Mouse (Mus musculus) embryonic facial prominence, embryonic 12.5 days (tissue): ENCODE data around the gene Ptprz1. TPM values are rescaled to one million over a fixed set of nuclear protein-coding genes. Genes with fewer than 3 reads are reported as not detected.
"Not testable (repeated sequence)": the region's sequence is repeated elsewhere in the genome, so short reads cannot be mapped to it uniquely, and the experiment has no call there.

Experiments used
- ATAC-seq: fragments of 200-750 bp; cut with Nextera tagmentation; 2 replicates; pipeline ENCODE4 v1.8.0; 2017; ENCODE audit not compliant: insufficient number of reproducible peaks, insufficient read depth, low FRiP score, low TSS enrichment
- H3K27ac ChIP-seq: fragments of 300-500 bp; sonication (generic); 2 replicates; pipeline ENCODE4 v1.5.1; 2016; ENCODE audit warnings: mild to moderate bottlenecking
- H3K27me3 ChIP-seq: fragments of 300-500 bp; sonication (generic); 2 replicates; pipeline ENCODE4 v1.6.1; 2016; ENCODE audit warnings: mild to moderate bottlenecking, moderate library complexity
- H3K36me3 ChIP-seq: fragments of 300-500 bp; sonication (generic); 2 replicates; pipeline ENCODE4 v1.6.1; 2016; ENCODE audit warnings: mild to moderate bottlenecking
- H3K4me1 ChIP-seq: fragments of 300-500 bp; sonication (generic); 2 replicates; pipeline ENCODE4 v1.6.1; 2016
- H3K4me2 ChIP-seq: fragments of 300-500 bp; sonication (generic); replicated peaks from 2 replicates; pipeline ENCODE4 v1.6.1; 2016; ENCODE audit warnings: mild to moderate bottlenecking, moderate library complexity
- H3K4me3 ChIP-seq: fragments of 300-500 bp; sonication (generic); 2 replicates; pipeline ENCODE4 v1.5.1; 2016; ENCODE audit warnings: mild to moderate bottlenecking
- H3K9ac ChIP-seq: fragments of 300-500 bp; sonication (generic); 2 replicates; pipeline ENCODE4 v1.6.1; 2016; ENCODE audit warnings: mild to moderate bottlenecking, moderate library complexity
- H3K9me3 ChIP-seq: fragments of 300-500 bp; sonication (generic); 2 replicates; pipeline ENCODE4 v1.6.1; 2016; ENCODE audit warnings: mild to moderate bottlenecking, moderate library complexity
- WGBS: fragments of 180-500 bp; shearing (Covaris S2); methylation state at CpG from one replicate; pipeline ENCODE4 v1.1.7; 2016; 5-methylcytosine and 5-hydroxymethylcytosine counted together
- polyA plus RNA-seq: library from polyadenylated mRNA; unstranded; fragments of >200 nt; fragmentation: Nextera tagmentation; extraction: Ambion mirVana; gene quantifications from 2 replicates; pipeline ENCODE4 v1.2.1, GENCODE M21; 2016

Gene Ptprz1
- polyA plus RNA-seq, 1 experiment from 2014 or later: 10.1 TPM

- no peak overlapping the region for H3K9ac ChIP-seq
- no peaks in the 10 kb centered on the region; the same call in 1 of the 2 replicates for H3K4me1 ChIP-seq
- no peaks in the 10 kb centered on the region for H3K36me3 ChIP-seq
- 68% methylated on average over 1 of the region's 1 CpGs for WGBS
- no peaks in the 10 kb centered on the region for H3K27me3 ChIP-seq
- no peak overlapping the region for H3K27ac ChIP-seq
- ATAC-seq: no peak
- no peaks in the 10 kb centered on the region for H3K9me3 ChIP-seq
- H3K4me3 ChIP-seq: no peak overlapping the region
- H3K4me2 ChIP-seq: no peak overlapping the region
Measured at GRCm38 (mm10) chr6:23028251-23028650, 152.9 kb downstream of the Ptprz1 start.

GRCm38 (mm10) chr6:23048836-23049235 is 173.5 kb downstream of the Ptprz1 start:
- Histone ChIP-seq H3K27ac (no peak overlapping the region), H3K4me3 (no peak overlapping the region), H3K36me3 (no peaks in the 10 kb centered on the region), H3K4me2 (no peak overlapping the region), H3K9ac (no peak overlapping the region), H3K9me3 (0 out of 2 replicates have a peak, but pooled peaks cover 9% of the 10 kb centered on the region), H3K27me3 (no peaks in the 10 kb centered on the region), H3K4me1 (no peaks in the 10 kb centered on the region)
- WGBS: 90% methylated on average over 4 of the region's 4 CpGs
- no peak for ATAC-seq

- Histone ChIP-seq H3K4me3 (no peak overlapping the region), H3K27me3 (no peaks in the 10 kb centered on the region), H3K9me3 (0 out of 2 replicates have a peak, but pooled peaks cover 9% of the 10 kb centered on the region), H3K9ac (no peak overlapping the region), H3K4me2 (no peak overlapping the region), H3K36me3 (no peaks in the 10 kb centered on the region), H3K27ac (no peak overlapping the region), H3K4me1 (no peaks in the 10 kb centered on the region)
- 94% methylated on average over 5 of the region's 5 CpGs for WGBS
- ATAC-seq: no peak
Measured at GRCm38 (mm10) chr6:23055734-23056133, 180.4 kb downstream of the Ptprz1 start.

GRCm38 (mm10) chr6:23076060-23076459 is 200.8 kb downstream of the Ptprz1 start:
- no peak overlapping the region for H3K4me2 ChIP-seq
- H3K4me1 ChIP-seq: 0 out of 2 replicates have a peak, but pooled peaks cover 3% of the 10 kb centered on the region
- no peak overlapping the region for H3K27ac ChIP-seq
- no peak overlapping the region for H3K4me3 ChIP-seq
- H3K36me3 ChIP-seq: no peaks in the 10 kb centered on the region
- no peak for ATAC-seq
- H3K9ac ChIP-seq: no peak overlapping the region
- H3K27me3 ChIP-seq: no peaks in the 10 kb centered on the region
- H3K9me3 ChIP-seq: no peaks in the 10 kb centered on the region
- WGBS: 66% methylated on average over 2 of the region's 2 CpGs

- Histone ChIP-seq H3K27me3 (no peaks in the 10 kb centered on the region), H3K27ac (no peak overlapping the region), H3K9me3 (no peaks in the 10 kb centered on the region), H3K4me3 (no peak overlapping the region), H3K4me2 (no peak overlapping the region), H3K9ac (no peak overlapping the region), H3K4me1 (0 out of 2 replicates have a peak, but pooled peaks cover 3% of the 10 kb centered on the region), H3K36me3 (no peaks in the 10 kb centered on the region)
- ATAC-seq: no peak
- 75% methylated on average over 2 of the region's 2 CpGs for WGBS
Measured at GRCm38 (mm10) chr6:23078273-23078672, 203.0 kb downstream of the Ptprz1 start.

- Histone ChIP-seq H3K4me2 (no peak overlapping the region), H3K27ac (no peak overlapping the region), H3K4me1 (0 out of 2 replicates have a peak, but pooled peaks cover 3% of the 10 kb centered on the region), H3K27me3 (no peaks in the 10 kb centered on the region), H3K4me3 (no peak overlapping the region), H3K9me3 (no peaks in the 10 kb centered on the region), H3K36me3 (no peaks in the 10 kb centered on the region), H3K9ac (no peak overlapping the region)
- no peak for ATAC-seq
- 55% methylated on average over 3 of the region's 3 CpGs for WGBS
Measured at GRCm38 (mm10) chr6:23079991-23080680, 204.8 kb downstream of the Ptprz1 start.

- Histone ChIP-seq H3K9ac (no peak overlapping the region), H3K27me3 (no peaks in the 10 kb centered on the region), H3K4me3 (no peak overlapping the region), H3K4me2 (no peak overlapping the region), H3K27ac (no peak overlapping the region), H3K4me1 (0 out of 2 replicates have a peak, but pooled peaks cover 3% of the 10 kb centered on the region), H3K9me3 (no peaks in the 10 kb centered on the region), H3K36me3 (no peaks in the 10 kb centered on the region)
- WGBS: 86% methylated on average over 5 of the region's 5 CpGs
- ATAC-seq: no peak
Measured at GRCm38 (mm10) chr6:23084587-23085421, 209.5 kb downstream of the Ptprz1 start.

- not testable (repeated sequence) for ATAC-seq, H3K4me3 ChIP-seq, H3K27me3 ChIP-seq, H3K4me1 ChIP-seq, H3K9ac ChIP-seq, H3K4me2 ChIP-seq, H3K36me3 ChIP-seq, H3K9me3 ChIP-seq, H3K27ac ChIP-seq
- 72% methylated on average over 4 of the region's 4 CpGs for WGBS
Measured at GRCm38 (mm10) chr6:23089292-23089691, 214.0 kb downstream of the Ptprz1 start.

- H3K36me3 ChIP-seq, H3K9ac ChIP-seq, ATAC-seq, H3K4me2 ChIP-seq, H3K4me3 ChIP-seq, H3K4me1 ChIP-seq, H3K27ac ChIP-seq, H3K9me3 ChIP-seq, H3K27me3 ChIP-seq: not testable (repeated sequence)
- WGBS: 89% methylated on average over 11 of the region's 11 CpGs
Measured at GRCm38 (mm10) chr6:23090346-23091055, 215.2 kb downstream of the Ptprz1 start.
